Mouse (Mus musculus): ENCODE data around the gene Galt. TPM values are rescaled to one million over a fixed set of nuclear protein-coding genes. Genes with fewer than 3 reads are reported as not detected.
A peak's percentile ranks its signal among the peaks of the same experiment; 100 is the strongest.

Gene Galt
- polyA plus RNA-seq, 1 experiment from 2014 or later, result 37.5 TPM

DNA sequence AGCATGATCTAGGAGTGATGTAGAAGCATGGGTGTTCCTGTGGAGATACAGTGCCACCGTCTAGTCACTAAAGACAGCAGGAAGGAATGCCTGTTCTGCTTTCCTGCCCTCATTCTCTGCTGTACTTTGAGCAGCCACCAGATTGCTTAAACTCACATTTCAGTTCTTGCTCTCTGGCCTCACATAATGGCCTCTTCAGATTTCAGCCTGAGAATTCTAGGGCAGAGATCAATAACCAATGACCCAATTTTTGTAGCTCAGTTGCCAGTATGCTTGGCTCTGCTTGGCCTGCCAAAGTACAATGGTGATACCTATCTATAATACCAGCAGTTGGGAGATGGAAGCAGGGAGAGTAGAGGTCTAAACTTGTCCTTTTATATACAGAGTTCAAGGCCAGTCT is 10.0 kb upstream of the Galt start:
- no peaks in the 10 kb centered on the region for H3K4me1 ChIP-seq (ENCODE audit: control insufficient read depth, insufficient read depth, low read length)
- no peaks in the 10 kb centered on the region for H3K36me3 ChIP-seq (replicated peaks; ENCODE audit: control insufficient read depth, insufficient read depth, low read depth, low read length)
- H3K9ac ChIP-seq (replicated peaks; ENCODE audit: low read length), result no peak overlapping the region
- H3K27ac ChIP-seq (replicated peaks; ENCODE audit: low read depth, low read length), result no peak overlapping the region
- H3K4me3 ChIP-seq (ENCODE audit: low read depth, low read length), result no peak overlapping the region
- 67% methylated on average over 1 of the region's 1 CpGs for WGBS
- H3K4me2 ChIP-seq (ENCODE audit: low read depth, low read length), result no peak overlapping the region
- ATAC-seq (replicated peaks; ENCODE audit: insufficient number of reproducible peaks, low FRiP score, low TSS enrichment, low read depth) (no peak), DNase-seq (ENCODE audit: low spot score) (no peak)
- H3K9me3 ChIP-seq (replicated peaks; ENCODE audit: control insufficient read depth, low read length), result 0 out of 2 replicates have a peak, but pooled peaks cover 4% of the 10 kb centered on the region
- H3K27me3 ChIP-seq (ENCODE audit: control insufficient read depth, insufficient read depth, low read length), result no peaks in the 10 kb centered on the region

GRCm38 (mm10) chr4:41755338-41756305 is 594 bp downstream of the Galt start, which contains the start of gene Sigmar1:
Gene Sigmar1, minus strand, starts transcription at chr4:41756157.
- WGBS, result under 1% methylated on average over 57 of the region's 57 CpGs
- ATAC-seq (replicated peaks; ENCODE audit: insufficient number of reproducible peaks, low FRiP score, low TSS enrichment, low read depth), result peak; percentile 68
- peak within 1 kb of the TSS; percentile 88 for H3K4me2 ChIP-seq (ENCODE audit: low read depth, low read length)
- H3K4me1 ChIP-seq (ENCODE audit: control insufficient read depth, insufficient read depth, low read length), result no peaks in the 10 kb centered on the region
- peak; percentile 90 for DNase-seq (ENCODE audit: low spot score)
- no peaks in the 10 kb centered on the region for H3K27me3 ChIP-seq (ENCODE audit: control insufficient read depth, insufficient read depth, low read length)
- peak within 1 kb of the TSS; percentile 65 for H3K27ac ChIP-seq (replicated peaks; ENCODE audit: low read depth, low read length)
- H3K36me3 ChIP-seq (replicated peaks; ENCODE audit: control insufficient read depth, insufficient read depth, low read depth, low read length), result no peaks in the 10 kb centered on the region
- H3K9ac ChIP-seq (replicated peaks; ENCODE audit: low read length), result peak within 1 kb of the TSS; percentile 67
- peak within 1 kb of the TSS; percentile 67 for H3K4me3 ChIP-seq (ENCODE audit: low read depth, low read length)
- H3K9me3 ChIP-seq (replicated peaks; ENCODE audit: control insufficient read depth, low read length), result no peaks in the 10 kb centered on the region

GRCm38 (mm10) chr4:41756440-41756839 is 1.4 kb downstream of the Galt start:
- Histone ChIP-seq H3K9ac (replicated peaks; ENCODE audit: low read length) (peak overlapping the region; percentile 34), H3K36me3 (replicated peaks; ENCODE audit: control insufficient read depth, insufficient read depth, low read depth, low read length) (no peaks in the 10 kb centered on the region), H3K4me1 (ENCODE audit: control insufficient read depth, insufficient read depth, low read length) (peaks cover 5% of the 10 kb centered on the region; the same call in 1 of the 2 replicates), H3K4me3 (ENCODE audit: low read depth, low read length) (peak overlapping the region; percentile 67), H3K27me3 (ENCODE audit: control insufficient read depth, insufficient read depth, low read length) (no peaks in the 10 kb centered on the region), H3K9me3 (replicated peaks; ENCODE audit: control insufficient read depth, low read length) (no peaks in the 10 kb centered on the region), H3K4me2 (ENCODE audit: low read depth, low read length) (peak overlapping the region; percentile 88), H3K27ac (replicated peaks; ENCODE audit: low read depth, low read length) (no peak overlapping the region)
- WGBS, result 83% methylated on average over 8 of the region's 8 CpGs
- ATAC-seq (replicated peaks; ENCODE audit: insufficient number of reproducible peaks, low FRiP score, low TSS enrichment, low read depth) (no peak), DNase-seq (ENCODE audit: low spot score) (no peak)

DNA sequence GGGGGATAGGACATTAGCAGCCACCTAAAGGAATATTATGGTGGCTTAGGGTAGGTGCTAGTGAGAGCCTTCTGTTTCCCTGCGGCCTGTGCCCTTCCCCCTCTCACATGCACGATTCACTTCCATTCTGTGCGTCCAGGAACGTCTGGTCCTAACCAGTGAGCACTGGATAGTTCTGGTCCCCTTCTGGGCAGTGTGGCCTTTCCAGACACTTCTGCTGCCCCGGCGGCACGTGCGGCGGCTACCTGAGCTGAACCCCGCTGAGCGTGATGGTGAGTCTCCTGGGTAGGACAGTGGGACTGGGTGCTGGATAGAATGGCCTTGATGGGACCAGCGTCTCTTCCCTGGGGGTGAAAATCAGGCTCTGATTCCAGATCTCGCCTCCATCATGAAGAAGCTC is 2.3 kb downstream of the Galt start:
- Histone ChIP-seq H3K9me3 (replicated peaks; ENCODE audit: control insufficient read depth, low read length) (no peaks in the 10 kb centered on the region), H3K4me3 (ENCODE audit: low read depth, low read length) (no peak overlapping the region), H3K36me3 (replicated peaks; ENCODE audit: control insufficient read depth, insufficient read depth, low read depth, low read length) (no peaks in the 10 kb centered on the region), H3K4me1 (ENCODE audit: control insufficient read depth, insufficient read depth, low read length) (peaks cover 5% of the 10 kb centered on the region), H3K27me3 (ENCODE audit: control insufficient read depth, insufficient read depth, low read length) (no peaks in the 10 kb centered on the region), H3K4me2 (ENCODE audit: low read depth, low read length) (no peak overlapping the region), H3K9ac (replicated peaks; ENCODE audit: low read length) (no peak overlapping the region), H3K27ac (replicated peaks; ENCODE audit: low read depth, low read length) (no peak overlapping the region)
- no peak for ATAC-seq (replicated peaks; ENCODE audit: insufficient number of reproducible peaks, low FRiP score, low TSS enrichment, low read depth)
- no peak for DNase-seq (ENCODE audit: low spot score)
- 91% methylated on average over 13 of the region's 13 CpGs for WGBS

DNA sequence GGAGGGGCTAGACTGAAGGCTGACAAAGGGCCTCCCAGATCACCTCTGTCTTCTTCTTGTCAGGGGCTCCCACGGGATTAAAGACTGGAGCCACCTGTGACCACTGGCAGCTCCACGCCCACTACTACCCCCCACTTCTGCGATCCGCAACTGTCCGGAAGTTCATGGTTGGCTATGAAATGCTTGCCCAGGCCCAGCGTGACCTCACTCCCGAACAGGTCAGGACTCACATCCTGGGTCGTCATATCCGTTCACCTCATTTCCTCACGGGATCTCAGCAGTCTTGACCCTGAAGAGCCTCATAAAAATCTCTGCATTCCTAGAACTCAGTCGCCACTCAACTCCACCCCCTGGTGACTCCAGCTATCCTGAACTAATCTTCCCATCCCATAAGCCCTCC is 3.0 kb downstream of the Galt start:
- Histone ChIP-seq H3K27ac (replicated peaks; ENCODE audit: low read depth, low read length) (no peak overlapping the region), H3K4me3 (ENCODE audit: low read depth, low read length) (no peak overlapping the region), H3K36me3 (replicated peaks; ENCODE audit: control insufficient read depth, insufficient read depth, low read depth, low read length) (no peaks in the 10 kb centered on the region), H3K27me3 (ENCODE audit: control insufficient read depth, insufficient read depth, low read length) (no peaks in the 10 kb centered on the region), H3K4me1 (ENCODE audit: control insufficient read depth, insufficient read depth, low read length) (peaks cover 5% of the 10 kb centered on the region), H3K9ac (replicated peaks; ENCODE audit: low read length) (no peak overlapping the region), H3K4me2 (ENCODE audit: low read depth, low read length) (no peak overlapping the region), H3K9me3 (replicated peaks; ENCODE audit: control insufficient read depth, low read length) (no peaks in the 10 kb centered on the region)
- ATAC-seq (replicated peaks; ENCODE audit: insufficient number of reproducible peaks, low FRiP score, low TSS enrichment, low read depth), result no peak
- DNase-seq (ENCODE audit: low spot score), result no peak
- WGBS, result 79% methylated on average over 11 of the region's 11 CpGs

DNA sequence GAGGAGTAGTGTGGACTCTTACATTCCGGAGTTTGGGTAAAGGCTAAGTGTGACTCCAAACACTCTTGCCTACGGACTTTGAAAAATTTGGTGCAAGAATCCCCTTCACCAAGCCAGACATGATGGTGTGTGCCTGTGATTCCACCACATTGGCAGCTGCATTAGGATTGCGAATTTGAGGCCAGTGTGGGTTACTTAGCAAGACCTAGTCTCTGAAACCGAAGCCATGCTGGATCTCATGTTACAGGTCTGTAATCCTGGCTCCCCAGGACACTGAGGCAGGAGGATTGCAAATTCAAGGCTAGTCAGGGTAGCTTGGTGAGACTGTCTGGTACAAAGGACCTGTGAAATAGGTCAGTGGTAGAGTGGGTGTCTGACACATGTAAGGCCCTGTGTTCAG is 3.7 kb downstream of the Galt start:
- Histone ChIP-seq H3K9me3 (replicated peaks; ENCODE audit: control insufficient read depth, low read length) (no peaks in the 10 kb centered on the region), H3K9ac (replicated peaks; ENCODE audit: low read length) (no peak overlapping the region), H3K36me3 (replicated peaks; ENCODE audit: control insufficient read depth, insufficient read depth, low read depth, low read length) (no peaks in the 10 kb centered on the region), H3K4me1 (ENCODE audit: control insufficient read depth, insufficient read depth, low read length) (peaks cover 5% of the 10 kb centered on the region), H3K4me2 (ENCODE audit: low read depth, low read length) (no peak overlapping the region), H3K27ac (replicated peaks; ENCODE audit: low read depth, low read length) (no peak overlapping the region), H3K27me3 (ENCODE audit: control insufficient read depth, insufficient read depth, low read length) (no peaks in the 10 kb centered on the region), H3K4me3 (ENCODE audit: low read depth, low read length) (no peak overlapping the region)
- ATAC-seq (replicated peaks; ENCODE audit: insufficient number of reproducible peaks, low FRiP score, low TSS enrichment, low read depth) (no peak), DNase-seq (ENCODE audit: low spot score) (no peak)
- WGBS, result 89% methylated on average over 4 of the region's 4 CpGs

GRCm38 (mm10) chr4:41759206-41759605 is 4.2 kb downstream of the Galt start:
- Histone ChIP-seq H3K36me3 (replicated peaks; ENCODE audit: control insufficient read depth, insufficient read depth, low read depth, low read length) (no peaks in the 10 kb centered on the region), H3K27me3 (ENCODE audit: control insufficient read depth, insufficient read depth, low read length) (no peaks in the 10 kb centered on the region), H3K9ac (replicated peaks; ENCODE audit: low read length) (no peak overlapping the region), H3K27ac (replicated peaks; ENCODE audit: low read depth, low read length) (no peak overlapping the region), H3K4me1 (ENCODE audit: control insufficient read depth, insufficient read depth, low read length) (peaks cover 5% of the 10 kb centered on the region), H3K4me2 (ENCODE audit: low read depth, low read length) (no peak overlapping the region), H3K9me3 (replicated peaks; ENCODE audit: control insufficient read depth, low read length) (no peaks in the 10 kb centered on the region), H3K4me3 (ENCODE audit: low read depth, low read length) (no peak overlapping the region)
- ATAC-seq (replicated peaks; ENCODE audit: insufficient number of reproducible peaks, low FRiP score, low TSS enrichment, low read depth) (no peak), DNase-seq (ENCODE audit: low spot score) (no peak)
- WGBS, result 86% methylated on average over 9 of the region's 9 CpGs

DNA sequence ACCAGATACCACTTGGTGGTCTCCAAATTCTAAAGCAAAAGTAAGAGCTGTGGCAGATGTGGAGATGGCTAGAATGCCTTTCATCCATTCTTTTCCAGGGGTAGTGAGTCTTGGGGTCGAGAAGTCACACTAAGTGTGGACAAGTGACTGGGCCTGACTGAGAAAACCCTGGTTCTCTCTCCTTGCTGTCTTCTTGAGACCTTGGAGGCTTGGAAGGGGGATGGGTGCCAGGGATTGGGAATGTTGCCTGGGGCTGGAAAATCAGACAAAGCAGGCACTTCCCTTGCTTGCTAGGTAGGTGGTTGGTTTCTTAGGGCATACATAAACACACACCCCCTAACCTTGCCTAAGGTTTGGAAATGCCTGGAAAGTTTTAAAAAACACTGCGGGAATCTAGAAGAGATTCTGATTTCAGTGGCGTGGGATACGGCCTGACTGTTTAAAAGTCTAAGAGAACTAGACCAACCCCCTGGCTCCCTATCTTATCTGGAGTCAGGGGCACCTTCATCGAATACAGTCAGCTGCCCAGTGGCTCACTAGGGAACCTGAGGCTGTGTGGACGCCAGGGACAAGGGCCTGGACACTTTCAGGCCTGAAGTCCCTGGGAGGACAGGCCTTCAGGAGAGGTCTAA is 4.7 kb downstream of the Galt start:
- WGBS, result 33% methylated on average over 6 of the region's 6 CpGs
- Histone ChIP-seq H3K9me3 (replicated peaks; ENCODE audit: control insufficient read depth, low read length) (no peaks in the 10 kb centered on the region), H3K36me3 (replicated peaks; ENCODE audit: control insufficient read depth, insufficient read depth, low read depth, low read length) (no peaks in the 10 kb centered on the region), H3K4me2 (ENCODE audit: low read depth, low read length) (peak overlapping the region; percentile 54), H3K27ac (replicated peaks; ENCODE audit: low read depth, low read length) (peak overlapping the region; percentile 14), H3K4me1 (ENCODE audit: control insufficient read depth, insufficient read depth, low read length) (peaks cover 5% of the 10 kb centered on the region), H3K27me3 (ENCODE audit: control insufficient read depth, insufficient read depth, low read length) (no peaks in the 10 kb centered on the region), H3K9ac (replicated peaks; ENCODE audit: low read length) (peak overlapping the region; percentile 55), H3K4me3 (ENCODE audit: low read depth, low read length) (peak overlapping the region; percentile 40)
- ATAC-seq (replicated peaks; ENCODE audit: insufficient number of reproducible peaks, low FRiP score, low TSS enrichment, low read depth) (no peak; the same call in 1 of the 2 replicates), DNase-seq (ENCODE audit: low spot score) (no peak)
